Mouse (Mus musculus) liver, embryonic 14.5 days (tissue): ENCODE data around the gene Exoc6b.

ENCODE experiments used
- CTCF ChIP-seq: IDR thresholded peaks from 2 replicates; pipeline ENCODE4 v1.5.1; 2016; ENCODE audit warnings: antibody characterized with exemption, low read depth, control low read depth
- EP300 ChIP-seq: IDR thresholded peaks from 2 replicates; pipeline ENCODE4 v1.6.1; 2016; ENCODE audit warnings: antibody characterized with exemption, low read depth

- no peak for TF ChIP-seq CTCF
- no peak for TF ChIP-seq EP300
Measured at GRCm38 (mm10) chr6:84613561-84613960, 455.8 kb downstream of the Exoc6b start.
